Mouse (Mus musculus) layer of hippocampus, adult 9-10 months (tissue): ENCODE measurements around the gene Slc2a5.

ENCODE experiments used
- DNase-seq: peaks from one replicate; pipeline ENCODE4 v3.0.0; 2022; ENCODE audit warnings: low spot score

Slc2a5 gene

GRCm38 (mm10) chr4:150144242-150144641 lies 25.2 kb downstream of the Slc2a5 start:
- DNase-seq: no peak

- DNase-seq: no peak
These were observed 27.2 kb downstream of the Slc2a5 start for GRCm38 (mm10) chr4:150146286-150146685.

DNA sequence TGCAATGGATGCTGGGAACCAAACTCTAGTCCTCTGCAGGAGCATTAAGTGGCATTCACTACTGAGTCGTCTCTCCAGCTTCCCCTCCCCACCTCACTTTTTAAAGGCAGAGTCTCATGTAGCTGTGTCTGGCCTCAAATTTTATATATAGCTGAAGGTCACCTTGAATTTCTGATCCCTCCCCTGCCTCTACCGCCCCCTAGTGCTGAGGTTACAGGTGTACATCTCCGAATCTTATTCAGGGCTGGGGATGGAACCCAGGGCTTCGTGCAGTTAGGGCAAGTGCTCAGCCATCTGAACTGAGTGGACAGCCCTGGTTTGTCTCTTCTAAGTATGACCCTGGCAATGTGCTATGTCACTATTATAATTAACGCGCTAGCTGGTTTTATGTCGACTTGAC lies 32.0 kb downstream of the Slc2a5 start:
- DNase-seq: no peak

DNA sequence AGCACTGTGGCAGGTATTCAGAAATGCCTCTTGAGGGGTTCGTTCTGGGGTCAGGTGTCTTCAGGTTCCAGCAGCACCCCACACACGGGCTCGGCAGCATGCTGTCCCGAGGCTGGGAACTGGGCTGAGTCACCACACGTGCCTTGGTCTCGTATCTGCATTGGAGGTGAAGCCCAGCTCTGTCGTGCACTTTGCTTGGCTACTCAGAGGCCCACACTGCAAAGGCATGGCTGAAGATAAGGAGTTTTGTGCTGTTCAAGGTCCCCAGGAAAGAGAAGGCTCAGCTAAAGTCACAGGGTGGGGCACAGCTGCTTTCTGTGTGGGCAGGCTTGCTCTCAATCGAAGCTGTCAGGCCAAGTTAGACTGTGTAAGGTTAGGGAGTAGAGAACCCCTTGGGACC lies 33.4 kb downstream of the Slc2a5 start:
- DNase-seq: no peak

DNA sequence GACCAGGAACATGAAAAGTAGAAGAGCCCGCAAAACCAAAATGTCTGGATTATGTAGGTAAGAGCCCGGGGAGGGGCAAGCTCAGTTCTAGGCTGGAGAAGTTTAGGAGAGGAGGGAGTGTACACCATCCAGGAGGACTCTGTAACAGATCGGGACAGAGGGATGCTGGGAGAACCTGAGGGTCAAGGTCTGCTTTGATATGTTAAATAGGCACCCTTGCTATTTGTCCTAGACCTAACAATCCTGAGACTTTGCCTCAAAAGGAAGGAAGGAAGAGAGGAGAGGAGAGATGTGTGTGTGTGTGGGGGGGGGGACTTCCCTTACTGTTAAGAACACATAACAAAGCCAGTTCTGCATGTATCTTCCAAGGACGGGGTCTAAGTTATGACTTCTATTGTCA lies 36.2 kb downstream of the Slc2a5 start:
- DNase-seq: no peak

GRCm38 (mm10) chr4:150155731-150156130 lies 36.6 kb downstream of the Slc2a5 start:
- no peak for DNase-seq

GRCm38 (mm10) chr4:150157348-150157882 lies 38.3 kb downstream of the Slc2a5 start:
- no peak for DNase-seq

DNA sequence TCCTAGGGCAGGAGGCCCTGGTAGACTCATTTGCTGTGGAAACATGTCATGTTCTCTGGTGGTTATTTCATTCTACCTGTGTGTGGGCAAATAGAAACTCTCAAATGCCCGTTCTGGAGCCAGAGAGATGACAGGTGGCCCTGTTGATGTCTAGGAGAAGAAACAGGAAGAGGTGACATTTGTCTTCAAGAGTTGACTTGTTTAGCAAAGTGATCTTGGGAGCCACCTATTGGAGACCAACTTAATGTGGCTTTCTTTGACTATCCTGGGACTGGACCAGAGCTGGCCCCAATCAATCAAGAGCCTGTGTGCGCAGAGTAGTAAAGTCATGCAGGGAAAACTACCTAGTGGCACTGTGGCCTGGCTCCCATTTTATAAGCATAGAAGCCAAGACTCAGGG lies 40.4 kb downstream of the Slc2a5 start:
- DNase-seq: no peak

DNA sequence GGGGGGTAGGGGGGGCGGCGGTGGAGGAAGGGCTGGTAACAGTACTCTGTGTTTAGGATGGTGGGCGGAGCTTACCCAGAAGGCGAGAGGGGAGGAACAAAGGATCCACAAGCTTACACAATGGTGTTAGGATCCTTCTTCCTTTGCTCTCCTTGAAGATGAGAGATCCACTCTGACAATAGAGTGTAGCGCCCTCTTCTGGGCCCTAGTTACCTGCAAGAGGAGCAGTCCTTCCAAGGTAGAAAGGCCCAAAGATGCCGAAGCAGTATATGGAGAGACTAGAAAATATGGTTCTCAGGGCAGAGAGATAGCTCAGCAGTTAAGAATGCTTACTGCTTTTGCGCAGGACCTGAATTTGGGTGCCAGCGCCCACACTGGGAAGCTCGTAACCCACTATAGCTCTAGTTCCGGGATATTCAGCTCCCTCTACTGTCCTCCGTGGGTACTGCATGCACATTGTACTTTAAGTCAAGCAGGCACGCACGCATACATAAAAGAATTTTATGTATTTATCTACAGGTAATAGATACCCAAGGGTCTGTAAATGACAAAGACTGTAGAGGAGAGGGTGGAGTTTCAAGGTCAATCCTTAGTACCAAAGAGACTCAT lies 43.6 kb downstream of the Slc2a5 start:
- no peak for DNase-seq

DNA sequence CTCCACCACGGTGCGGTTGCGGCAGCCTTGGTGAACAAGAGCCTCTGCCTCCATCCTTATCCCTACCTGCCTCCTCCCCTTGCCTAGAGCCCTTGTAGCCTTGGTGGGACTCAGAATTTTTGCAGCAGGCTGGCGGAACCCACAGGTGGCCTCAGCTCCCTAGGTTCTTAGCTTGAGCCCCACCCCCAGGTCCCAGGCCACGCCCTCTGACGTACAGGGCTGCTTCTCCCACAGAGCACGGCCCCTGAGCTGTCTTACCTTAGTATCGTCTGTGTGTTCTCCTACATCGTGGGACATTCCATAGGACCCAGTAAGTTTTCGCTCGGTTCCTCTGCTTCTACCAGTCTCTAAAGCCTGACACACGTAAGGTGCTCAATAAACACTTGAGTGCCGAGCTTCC lies 45.8 kb downstream of the Slc2a5 start:
- DNase-seq: no peak

DNA sequence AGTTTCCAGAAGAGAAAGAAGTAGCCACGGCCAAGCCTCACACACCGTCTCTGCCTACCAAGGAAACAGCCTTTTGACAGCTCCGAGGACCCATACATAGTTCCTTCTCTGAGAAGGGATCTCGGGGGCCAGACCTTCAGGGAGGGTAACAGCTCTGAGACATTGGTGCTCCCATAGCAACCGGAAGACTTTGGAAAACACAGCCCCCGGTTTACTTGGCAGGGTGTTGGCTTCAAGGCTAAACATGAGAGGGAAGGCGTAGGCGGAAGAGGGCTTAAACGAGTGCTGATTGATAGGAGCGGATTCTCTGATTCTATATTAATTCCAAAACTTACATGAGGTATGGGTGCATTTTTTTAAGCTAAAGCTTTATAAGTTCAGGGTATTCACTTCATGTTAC lies 49.3 kb downstream of the Slc2a5 start:
- no peak for DNase-seq

DNA sequence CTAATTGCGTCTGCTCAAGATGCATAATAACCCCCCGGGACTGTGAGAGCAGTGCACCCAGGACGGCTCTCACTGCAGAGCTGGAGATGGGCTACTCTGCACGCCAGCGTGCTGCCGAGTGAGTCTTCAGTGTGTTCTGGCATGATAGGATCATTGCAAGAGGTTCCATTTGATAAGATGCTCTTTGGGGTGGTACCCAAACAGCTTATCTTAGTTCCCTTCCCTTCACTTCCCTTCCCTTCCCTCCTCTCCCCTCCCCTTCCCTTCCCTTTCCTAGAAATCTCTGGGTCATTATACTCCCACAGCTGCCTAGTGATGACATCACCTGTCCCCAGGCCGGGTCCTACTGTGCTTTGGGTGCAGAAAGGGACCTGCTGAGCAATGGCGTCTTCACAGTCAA lies 53.0 kb downstream of the Slc2a5 start:
- no peak for DNase-seq

- DNase-seq: no peak
These were observed 54.2 kb downstream of the Slc2a5 start for GRCm38 (mm10) chr4:150173281-150173680.

- DNase-seq: no peak
These were observed 54.9 kb downstream of the Slc2a5 start for GRCm38 (mm10) chr4:150174027-150174426.

GRCm38 (mm10) chr4:150176535-150176934 lies 57.5 kb downstream of the Slc2a5 start:
- DNase-seq: no peak

DNA sequence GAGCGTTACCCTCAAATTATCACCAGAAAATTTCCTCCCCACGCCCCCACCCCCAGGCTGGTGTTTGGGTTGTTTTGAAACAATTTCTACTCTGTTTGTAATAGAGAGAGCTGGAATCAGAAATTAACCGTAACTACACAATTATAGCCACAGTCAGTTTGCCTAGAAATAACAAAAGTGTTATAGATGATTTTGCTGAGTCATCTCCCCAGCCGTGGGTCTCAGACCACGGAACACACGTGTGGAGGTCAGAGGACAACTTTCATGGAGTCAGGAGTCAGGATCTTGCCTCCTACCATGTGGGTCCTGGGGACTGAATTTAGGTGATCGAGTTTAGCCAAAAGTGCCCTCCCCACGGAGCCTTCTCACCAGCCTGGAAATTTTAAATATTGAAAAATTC lies 58.0 kb downstream of the Slc2a5 start:
- no peak for DNase-seq

- DNase-seq: no peak
These were observed 59.0 kb downstream of the Slc2a5 start for GRCm38 (mm10) chr4:150178131-150178530.

DNA sequence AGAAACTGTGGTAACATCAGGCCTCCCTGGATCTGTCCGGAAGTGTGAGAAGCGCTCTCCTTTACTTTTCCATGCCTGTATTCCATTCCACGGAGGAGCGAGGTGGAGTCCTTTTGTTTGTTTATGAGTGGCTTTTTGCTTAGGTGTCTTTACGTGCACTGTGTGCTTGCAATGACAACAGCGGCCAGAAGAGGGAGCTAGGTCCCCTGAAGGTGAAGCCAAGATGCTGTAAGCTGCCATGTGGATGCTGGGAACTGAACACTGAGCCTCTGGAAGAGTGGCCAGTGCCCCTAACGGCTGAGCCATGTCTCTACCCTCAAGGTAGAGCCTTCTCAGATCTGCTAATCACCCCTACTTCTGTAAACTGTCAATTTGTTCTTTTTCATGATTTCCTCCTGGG lies 62.2 kb downstream of the Slc2a5 start:
- DNase-seq: no peak

GRCm38 (mm10) chr4:150188236-150188635 lies 69.2 kb downstream of the Slc2a5 start:
- DNase-seq: no peak

DNA sequence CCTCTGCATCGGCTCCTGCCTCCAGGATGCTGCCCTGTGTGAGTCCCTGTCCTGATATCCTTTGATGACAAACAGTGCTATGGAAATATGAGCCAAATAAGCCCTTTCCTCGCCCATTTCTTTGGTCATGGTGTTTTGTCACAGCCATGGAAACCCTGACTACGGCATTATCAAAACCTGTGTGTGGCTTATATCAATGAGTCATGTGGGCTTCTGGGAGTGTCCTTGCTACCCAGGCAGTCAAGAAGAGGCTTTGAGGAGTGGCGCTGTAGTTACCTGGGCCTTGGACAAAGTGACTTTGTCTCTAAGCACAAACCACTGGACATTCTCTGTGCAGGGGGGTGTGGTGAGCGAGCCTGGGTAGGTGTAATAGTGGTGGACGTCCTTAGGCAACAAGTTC lies 73.1 kb downstream of the Slc2a5 start:
- no peak for DNase-seq
